Mouse (Mus musculus) B cell, adult 2 months (primary cell): ENCODE data around the gene Gabarapl2.
"Not testable (repeated sequence)": the region's sequence is repeated elsewhere in the genome, so short reads cannot be mapped to it uniquely, and the experiment has no call there.

Source experiments
- DNase-seq, 2 experiments: peaks; one replicate each; pipeline ENCODE4 v3.0.0; 2022

Gabarapl2 gene

GRCm38 (mm10) chr8:111938076-111938985, 2.2 kb upstream of the Gabarapl2 start:
- DNase-seq: not testable (repeated sequence)

GRCm38 (mm10) chr8:111939516-111940142, 874 bp upstream of the Gabarapl2 start:
- peak; percentile 46 to 48 for DNase-seq

- peak; percentile 64 to 65 for DNase-seq
These were observed 575 bp downstream of the Gabarapl2 start for GRCm38 (mm10) chr8:111941101-111941454.

GRCm38 (mm10) chr8:111943544-111943943, 3.0 kb downstream of the Gabarapl2 start:
- no peak for DNase-seq

- DNase-seq: peak; percentile 50 to 54
These were observed 6.6 kb downstream of the Gabarapl2 start for GRCm38 (mm10) chr8:111947144-111947543.

- DNase-seq: no peak
These were observed 7.5 kb downstream of the Gabarapl2 start for GRCm38 (mm10) chr8:111947954-111948353.

- DNase-seq: peak; percentile 31 to 32
These were observed 10.3 kb downstream of the Gabarapl2 start for GRCm38 (mm10) chr8:111950846-111951245.

GRCm38 (mm10) chr8:111951317-111951716, 10.8 kb downstream of the Gabarapl2 start:
- DNase-seq: peak; percentile 63 to 66

GRCm38 (mm10) chr8:111951936-111952335, 11.4 kb downstream of the Gabarapl2 start:
- no peak for DNase-seq

GRCm38 (mm10) chr8:111954844-111955594, 14.5 kb downstream of the Gabarapl2 start:
- no peak for DNase-seq

GRCm38 (mm10) chr8:111955879-111956278, 15.4 kb downstream of the Gabarapl2 start:
- no peak for DNase-seq

GRCm38 (mm10) chr8:111957231-111957630, 16.7 kb downstream of the Gabarapl2 start:
- DNase-seq: no peak

- no peak for DNase-seq
These were observed 20.3 kb downstream of the Gabarapl2 start for GRCm38 (mm10) chr8:111960591-111961321.

GRCm38 (mm10) chr8:111961330-111961729, 20.8 kb downstream of the Gabarapl2 start:
- peak in 1 of 2 experiments; percentile 8 for DNase-seq

GRCm38 (mm10) chr8:111962589-111962988, 22.1 kb downstream of the Gabarapl2 start:
- DNase-seq: no peak

- no peak for DNase-seq
These were observed 22.6 kb downstream of the Gabarapl2 start for GRCm38 (mm10) chr8:111963091-111963490.

- no peak for DNase-seq
These were observed 23.0 kb downstream of the Gabarapl2 start for GRCm38 (mm10) chr8:111963546-111963945.

- no peak for DNase-seq
These were observed 23.8 kb downstream of the Gabarapl2 start for GRCm38 (mm10) chr8:111964351-111964750.

- no peak for DNase-seq
These were observed 24.5 kb downstream of the Gabarapl2 start for GRCm38 (mm10) chr8:111964849-111965561.

- DNase-seq: no peak
These were observed 26.9 kb downstream of the Gabarapl2 start for GRCm38 (mm10) chr8:111967246-111967870.

- no peak for DNase-seq
These were observed 28.0 kb downstream of the Gabarapl2 start for GRCm38 (mm10) chr8:111968541-111968940.
